Mouse (Mus musculus) hindbrain, embryonic 12.5 days (tissue): ENCODE measurements around the gene Plscr3. TPM values are rescaled to one million over a fixed set of nuclear protein-coding genes. Genes with fewer than 3 reads are reported as not detected.
"Not testable (repeated sequence)": the region's sequence is repeated elsewhere in the genome, so short reads cannot be mapped to it uniquely, and the experiment has no call there.

ENCODE experiments used
- ATAC-seq: fragments of 200-750 bp; cut with Nextera tagmentation; 2 replicates; pipeline ENCODE4 v1.8.0; 2017; ENCODE audit warnings: moderate TSS enrichment; ENCODE audit not compliant: low FRiP score
- H3K27ac ChIP-seq: fragments of 300-500 bp; sonication (generic); 2 replicates; pipeline ENCODE4 v1.5.1; 2016; ENCODE audit warnings: mild to moderate bottlenecking
- H3K27me3 ChIP-seq: fragments of 300-500 bp; sonication (generic); 2 replicates; pipeline ENCODE4 v1.6.1; 2016; ENCODE audit warnings: mild to moderate bottlenecking
- H3K36me3 ChIP-seq: fragments of 300-500 bp; sonication (generic); 2 replicates; pipeline ENCODE4 v1.6.1; 2016; ENCODE audit warnings: mild to moderate bottlenecking
- H3K4me1 ChIP-seq: fragments of 300-500 bp; sonication (generic); 2 replicates; pipeline ENCODE4 v1.6.1; 2016
- H3K4me2 ChIP-seq: fragments of 300-500 bp; sonication (generic); replicated peaks from 2 replicates; pipeline ENCODE4 v1.6.1; 2016; ENCODE audit warnings: mild to moderate bottlenecking
- H3K4me3 ChIP-seq: fragments of 300-500 bp; sonication (generic); 2 replicates; pipeline ENCODE4 v1.5.1; 2016; ENCODE audit warnings: mild to moderate bottlenecking
- H3K9ac ChIP-seq: fragments of 300-500 bp; sonication (generic); 2 replicates; pipeline ENCODE4 v1.6.1; 2016; ENCODE audit warnings: mild to moderate bottlenecking, moderate library complexity
- H3K9me3 ChIP-seq: fragments of 300-500 bp; sonication (generic); replicated peaks from 2 replicates; pipeline ENCODE4 v1.6.1; 2016; ENCODE audit warnings: mild to moderate bottlenecking
- WGBS: fragments of 180-500 bp; shearing (Covaris S2); methylation state at CpG from one replicate; pipeline ENCODE4 v1.1.7; 2016; 5-methylcytosine and 5-hydroxymethylcytosine counted together
- polyA plus RNA-seq: library from polyadenylated mRNA; unstranded; fragments of >200 nt; fragmentation: Nextera tagmentation; extraction: Ambion mirVana; gene quantifications from 2 replicates; pipeline ENCODE4 v1.2.1, GENCODE M21; 2016

Gene Plscr3
- polyA plus RNA-seq, 1 experiment from 2014 or later = 74.9 TPM

GRCm38 (mm10) chr11:69849884-69850283 lies 3.7 kb downstream of the Plscr3 start:
- Histone ChIP-seq H3K4me3 (no peak overlapping the region), H3K27me3 (no peaks in the 10 kb centered on the region), H3K4me1 (peaks cover 34% of the 10 kb centered on the region), H3K4me2 (no peak overlapping the region), H3K36me3 (peaks cover 46% of the 10 kb centered on the region), H3K9me3 (no peaks in the 10 kb centered on the region), H3K27ac (no peak overlapping the region), H3K9ac (no peak overlapping the region)
- ATAC-seq = no peak
- 92% methylated on average over 15 of the region's 15 CpGs for WGBS

- peaks cover 46% of the 10 kb centered on the region for H3K36me3 ChIP-seq
- H3K9me3 ChIP-seq = no peaks in the 10 kb centered on the region
- 79% methylated on average over 8 of the region's 8 CpGs for WGBS
- no peak overlapping the region for H3K4me3 ChIP-seq
- peaks cover 31% of the 10 kb centered on the region for H3K4me1 ChIP-seq
- no peak for ATAC-seq
- H3K27me3 ChIP-seq = no peaks in the 10 kb centered on the region
- H3K9ac ChIP-seq = no peak overlapping the region
- no peak overlapping the region for H3K4me2 ChIP-seq
- no peak overlapping the region for H3K27ac ChIP-seq
Measured at GRCm38 (mm10) chr11:69850754-69851153, 4.6 kb downstream of the Plscr3 start.

GRCm38 (mm10) chr11:69853994-69854393 lies 7.8 kb downstream of the Plscr3 start:
- Histone ChIP-seq H3K9me3 (no peaks in the 10 kb centered on the region), H3K27ac (no peak overlapping the region), H3K4me2 (no peak overlapping the region), H3K4me3 (no peak overlapping the region), H3K27me3 (peaks cover 24% of the 10 kb centered on the region), H3K36me3 (peaks cover 36% of the 10 kb centered on the region), H3K9ac (0 out of 2 replicates have a peak overlapping the region, but pooled peaks have one; percentile 18), H3K4me1 (peaks cover 9% of the 10 kb centered on the region; the same call in 1 of the 2 replicates)
- 73% methylated on average over 7 of the region's 7 CpGs for WGBS
- ATAC-seq = no peak

GRCm38 (mm10) chr11:69854680-69855079 lies 8.5 kb downstream of the Plscr3 start:
- H3K36me3 ChIP-seq = peaks cover 29% of the 10 kb centered on the region
- H3K4me2 ChIP-seq = no peak overlapping the region
- H3K4me3 ChIP-seq = no peak overlapping the region
- peaks cover 29% of the 10 kb centered on the region for H3K27me3 ChIP-seq
- no peak overlapping the region for H3K27ac ChIP-seq
- no peak overlapping the region for H3K9ac ChIP-seq
- peaks cover 9% of the 10 kb centered on the region; the same call in 1 of the 2 replicates for H3K4me1 ChIP-seq
- WGBS = 85% methylated on average over 10 of the region's 10 CpGs
- ATAC-seq = no peak
- no peaks in the 10 kb centered on the region for H3K9me3 ChIP-seq

DNA sequence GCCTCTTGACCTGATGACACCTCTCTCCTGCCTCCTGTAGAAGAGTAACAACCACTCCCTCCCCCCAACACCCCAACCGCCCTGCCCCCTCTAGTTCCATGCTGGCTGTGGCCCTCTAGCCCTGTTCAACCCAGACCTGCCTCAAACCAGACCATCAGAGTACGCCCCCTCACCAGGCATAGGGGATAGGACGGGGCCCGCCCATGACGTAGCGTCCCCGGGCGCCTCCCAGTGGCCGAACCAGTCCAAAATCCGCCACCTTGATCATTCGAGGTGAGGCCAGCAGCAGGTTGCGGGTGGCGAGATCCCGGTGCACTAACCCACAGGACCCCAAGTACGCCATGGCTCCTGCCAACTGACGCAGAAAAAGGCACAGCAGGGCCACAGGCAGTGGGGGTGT lies 9.2 kb downstream of the Plscr3 start:
- H3K4me3 ChIP-seq = no peak overlapping the region
- H3K9ac ChIP-seq = no peak overlapping the region
- 19% methylated on average over 16 of the region's 16 CpGs for WGBS
- peak; percentile 57; the same call in 1 of the 2 replicates for ATAC-seq
- H3K4me2 ChIP-seq = no peak overlapping the region
- no peak overlapping the region for H3K27ac ChIP-seq
- peaks cover 32% of the 10 kb centered on the region for H3K27me3 ChIP-seq
- peaks cover 9% of the 10 kb centered on the region; the same call in 1 of the 2 replicates for H3K4me1 ChIP-seq
- H3K9me3 ChIP-seq = no peaks in the 10 kb centered on the region
- peaks cover 23% of the 10 kb centered on the region for H3K36me3 ChIP-seq

- WGBS = 23% methylated on average over 30 of the region's 30 CpGs
Measured at GRCm38 (mm10) chr11:69858113-69858998, 12.2 kb downstream of the Plscr3 start, which contains the start of gene Tnk1. Gene Tnk1, minus strand, starts transcription at chr11:69858730.

DNA sequence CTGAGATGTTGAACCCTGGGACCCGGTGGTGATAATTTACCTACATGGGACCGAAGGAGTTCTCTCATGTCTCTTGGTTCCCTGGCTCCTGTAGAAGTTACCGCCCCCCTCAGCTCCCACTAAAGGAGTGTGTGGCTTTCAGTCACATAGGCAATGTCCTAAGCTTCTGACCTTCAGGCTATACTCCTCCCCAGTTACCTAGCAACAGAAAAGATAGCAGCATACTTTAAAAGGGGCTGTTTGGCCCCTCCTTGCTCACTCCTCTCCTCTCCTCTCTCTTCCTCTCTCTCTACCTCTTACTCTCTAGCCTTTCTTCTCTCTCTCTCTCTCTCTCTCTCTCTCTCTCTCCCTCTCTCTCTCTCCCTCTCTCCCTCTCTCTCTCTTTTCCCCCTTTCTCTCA lies 17.6 kb downstream of the Plscr3 start:
- not testable (repeated sequence) for ATAC-seq, H3K9me3 ChIP-seq, H3K36me3 ChIP-seq, H3K4me2 ChIP-seq, H3K27ac ChIP-seq, H3K9ac ChIP-seq, H3K4me1 ChIP-seq, H3K4me3 ChIP-seq
- peaks cover 15% of the 10 kb centered on the region for H3K27me3 ChIP-seq
- WGBS = 78% methylated on average over 3 of the region's 3 CpGs

More at GRCm38 (mm10) chr11:69858113-69858998, 12.2 kb downstream of the Plscr3 start, which contains the start of gene Tnk1:
- H3K4me1 ChIP-seq = peaks cover 4% of the 10 kb centered on the region; the same call in 1 of the 2 replicates
- no peak within 1 kb of the TSS for H3K9ac ChIP-seq
- no peaks in the 10 kb centered on the region for H3K36me3 ChIP-seq
- H3K4me2 ChIP-seq = no peak within 1 kb of the TSS; the same call in 1 of the 2 replicates
- peaks cover 32% of the 10 kb centered on the region for H3K27me3 ChIP-seq
- ATAC-seq = no peak
- no peak within 1 kb of the TSS for H3K4me3 ChIP-seq
- H3K27ac ChIP-seq = no peak within 1 kb of the TSS
- no peaks in the 10 kb centered on the region for H3K9me3 ChIP-seq

- H3K36me3 ChIP-seq = no peaks in the 10 kb centered on the region
- H3K27me3 ChIP-seq = peaks cover 10% of the 10 kb centered on the region
- no peak overlapping the region for H3K27ac ChIP-seq
- no peaks in the 10 kb centered on the region for H3K4me1 ChIP-seq
- H3K4me2 ChIP-seq = no peak overlapping the region
- H3K4me3 ChIP-seq = no peak overlapping the region
- H3K9ac ChIP-seq = no peak overlapping the region
- no peak for ATAC-seq
- no peaks in the 10 kb centered on the region for H3K9me3 ChIP-seq
- WGBS = 61% methylated on average over 8 of the region's 8 CpGs
Measured at GRCm38 (mm10) chr11:69864138-69864860, 18.1 kb downstream of the Plscr3 start.

GRCm38 (mm10) chr11:69865561-69865960 lies 19.4 kb downstream of the Plscr3 start:
- H3K27me3 ChIP-seq = 0 out of 2 replicates have a peak, but pooled peaks cover 5% of the 10 kb centered on the region
- H3K9ac ChIP-seq = no peak overlapping the region
- H3K4me2 ChIP-seq = no peak overlapping the region
- WGBS = 87% methylated on average over 9 of the region's 9 CpGs
- H3K27ac ChIP-seq = no peak overlapping the region
- no peak overlapping the region for H3K4me3 ChIP-seq
- no peaks in the 10 kb centered on the region for H3K36me3 ChIP-seq
- H3K9me3 ChIP-seq = no peaks in the 10 kb centered on the region
- ATAC-seq = no peak
- H3K4me1 ChIP-seq = no peaks in the 10 kb centered on the region

- Histone ChIP-seq H3K4me2 (no peak overlapping the region), H3K36me3 (no peaks in the 10 kb centered on the region), H3K27ac (no peak overlapping the region), H3K9ac (no peak overlapping the region), H3K9me3 (no peaks in the 10 kb centered on the region), H3K27me3 (0 out of 2 replicates have a peak, but pooled peaks cover 5% of the 10 kb centered on the region), H3K4me1 (no peaks in the 10 kb centered on the region), H3K4me3 (no peak overlapping the region)
- WGBS = 74% methylated on average over 9 of the region's 9 CpGs
- no peak for ATAC-seq
Measured at GRCm38 (mm10) chr11:69867335-69867734, 21.2 kb downstream of the Plscr3 start.

DNA sequence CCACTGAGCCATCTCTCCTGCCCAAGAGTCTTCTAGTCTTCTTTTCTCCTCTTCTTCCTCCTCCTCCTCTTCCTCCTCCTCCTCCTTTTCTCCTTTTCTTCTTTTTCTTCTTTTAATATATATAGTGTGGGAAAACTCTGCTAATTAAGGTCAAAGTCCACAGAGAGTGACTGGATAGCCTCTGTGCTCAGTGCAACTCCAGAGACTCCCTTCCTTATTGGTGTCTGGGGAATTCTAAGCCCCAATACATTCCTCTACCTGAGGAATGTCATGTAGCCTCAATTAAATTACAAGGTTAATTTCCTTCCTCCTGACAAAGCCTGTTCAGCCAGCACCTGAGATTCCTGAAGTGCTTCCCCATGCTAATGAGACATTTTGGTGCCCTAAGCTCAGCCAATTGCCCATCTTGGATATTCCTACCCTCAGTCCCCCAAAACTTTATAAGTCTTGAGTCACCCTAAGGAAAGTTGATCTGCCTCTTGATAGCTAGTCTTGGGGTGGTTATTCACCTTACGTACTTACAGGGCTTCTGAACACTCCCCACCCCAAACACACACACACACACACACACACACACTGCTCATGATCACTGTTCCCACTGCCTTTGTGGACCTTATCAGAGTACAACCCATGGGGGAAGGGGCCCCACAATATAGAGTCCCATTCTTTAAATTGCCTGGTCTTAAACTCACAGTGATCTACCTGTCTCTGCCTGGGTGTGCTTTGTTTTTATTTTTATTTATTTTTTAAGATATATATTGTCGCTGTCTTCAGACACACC lies 24.3 kb downstream of the Plscr3 start:
- Histone ChIP-seq H3K27ac (no peak overlapping the region), H3K9ac (no peak overlapping the region), H3K27me3 (peaks cover 5% of the 10 kb centered on the region; the same call in 1 of the 2 replicates), H3K9me3 (no peaks in the 10 kb centered on the region), H3K4me2 (no peak overlapping the region), H3K4me1 (no peaks in the 10 kb centered on the region), H3K36me3 (no peaks in the 10 kb centered on the region), H3K4me3 (no peak overlapping the region)
- 95% methylated on average over 2 of the region's 2 CpGs for WGBS
- ATAC-seq = no peak
